Mouse (Mus musculus): Measurements from ENCODE around the gene D17H6S53E. TPM values are rescaled to one million over a fixed set of nuclear protein-coding genes. Genes with fewer than 3 reads are reported as not detected.
A peak's percentile ranks its signal among the peaks of the same experiment; 100 is the strongest.

D17H6S53E gene
- polyA plus RNA-seq, 1 experiment = 4.6 TPM

DNA sequence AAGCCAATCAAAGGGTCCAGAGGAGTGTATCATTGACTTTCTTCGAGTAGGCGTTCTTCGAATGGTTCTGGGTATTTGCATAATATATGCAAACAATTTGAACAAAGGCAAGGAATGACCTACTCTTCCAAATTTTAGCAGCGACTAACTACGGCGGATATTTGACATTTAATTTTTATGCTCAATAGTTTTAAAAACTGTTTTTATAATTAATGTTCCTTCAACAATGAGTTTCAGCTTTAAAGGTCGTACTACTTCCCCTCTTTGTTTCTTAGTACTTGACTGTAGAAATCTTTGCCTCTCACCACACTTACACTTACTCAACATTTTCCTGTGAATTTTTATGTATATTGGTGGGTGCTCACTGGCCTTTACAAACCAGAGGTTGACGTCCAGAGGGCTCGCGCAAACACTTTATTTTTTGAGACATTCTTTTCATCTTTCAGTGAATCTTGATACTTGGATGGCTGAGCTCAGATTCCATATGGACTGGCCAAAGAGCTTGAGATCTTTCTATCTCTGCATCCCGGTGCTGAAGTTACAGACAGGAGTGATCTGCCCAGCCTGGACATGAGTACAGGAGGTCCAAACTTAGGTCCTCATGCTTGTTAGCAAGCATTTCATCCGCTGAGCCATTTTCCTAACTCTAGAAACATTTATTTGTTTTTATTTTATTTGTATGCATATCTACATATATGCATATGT lies 39.4 kb downstream of the D17H6S53E start:
- no peak for TF ChIP-seq CTCF (IDR thresholded peaks at IDR 0.05; ENCODE audit: borderline replicate concordance, extremely low read depth, insufficient read depth, insufficient read length)
- no peak for TF ChIP-seq POLR2A (IDR thresholded peaks at IDR 0.05; ENCODE audit: borderline replicate concordance, extremely low read depth, insufficient read depth, insufficient read length, poor library complexity, severe bottlenecking)
- DNase-seq (ENCODE audit: low read depth) = peak; percentile 30

DNA sequence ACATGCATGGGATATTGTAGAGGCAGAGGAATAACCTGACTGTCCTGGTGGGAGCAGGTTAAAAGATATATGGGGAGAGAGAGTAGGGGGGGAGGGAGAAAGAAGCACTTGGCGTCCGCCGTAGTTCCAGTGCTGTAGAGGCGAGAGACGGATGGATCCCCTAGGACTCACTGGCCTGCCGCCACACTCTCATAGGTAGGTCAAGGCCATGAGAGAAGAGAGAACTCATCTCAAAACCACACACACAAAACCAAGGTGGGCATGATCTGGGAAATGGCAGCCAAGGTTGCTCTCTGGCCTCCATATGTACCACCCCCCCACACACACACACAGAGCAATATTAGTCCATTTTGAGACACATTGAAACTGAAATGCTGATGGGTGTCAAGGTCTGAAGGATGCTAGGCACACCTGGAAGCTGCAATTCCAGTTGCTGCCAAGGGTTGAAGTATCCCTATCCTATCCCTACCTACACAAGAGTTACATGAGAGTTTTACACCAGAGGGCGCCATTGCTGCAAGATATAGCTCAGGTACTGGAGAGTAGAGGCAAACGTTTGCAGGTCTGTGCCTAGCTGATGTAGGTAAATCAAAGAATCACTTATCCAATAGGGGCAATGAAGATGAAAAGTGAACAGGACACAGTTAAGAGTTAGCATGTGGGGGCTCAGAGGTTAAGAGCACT lies 40.3 kb downstream of the D17H6S53E start:
- peak; percentile 54; the same call in 1 of the 2 replicates for TF ChIP-seq CTCF (IDR thresholded peaks at IDR 0.05; ENCODE audit: borderline replicate concordance, extremely low read depth, insufficient read depth, insufficient read length)
- no peak for TF ChIP-seq POLR2A (IDR thresholded peaks at IDR 0.05; ENCODE audit: borderline replicate concordance, extremely low read depth, insufficient read depth, insufficient read length, poor library complexity, severe bottlenecking)
- DNase-seq (ENCODE audit: low read depth) = peak; percentile 89

DNA sequence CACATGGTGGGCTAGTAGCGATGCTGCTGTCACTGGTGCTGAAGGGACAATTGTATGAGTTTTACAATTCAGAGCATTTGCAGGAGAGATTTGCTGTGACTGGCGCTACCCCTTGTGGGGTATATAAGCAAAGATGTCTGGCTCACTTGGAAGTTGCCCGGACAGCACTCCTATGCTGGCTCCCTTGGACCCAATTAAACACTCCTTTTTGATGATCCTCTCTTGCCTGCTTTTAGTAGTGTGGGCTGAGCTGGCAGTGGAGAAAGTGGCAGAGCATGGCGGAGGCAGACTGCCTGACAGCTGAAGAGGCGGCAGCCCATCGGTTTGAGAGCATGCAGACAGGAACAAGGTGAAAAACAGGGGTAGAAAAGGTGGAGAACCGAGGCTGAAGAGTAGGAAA lies 41.6 kb downstream of the D17H6S53E start:
- TF ChIP-seq CTCF (IDR thresholded peaks at IDR 0.05; ENCODE audit: borderline replicate concordance, extremely low read depth, insufficient read depth, insufficient read length) = no peak
- TF ChIP-seq POLR2A (IDR thresholded peaks at IDR 0.05; ENCODE audit: borderline replicate concordance, extremely low read depth, insufficient read depth, insufficient read length, poor library complexity, severe bottlenecking) = no peak
- no peak for DNase-seq (ENCODE audit: low read depth)

GRCm38 (mm10) chr17:35168541-35169207 lies 42.5 kb downstream of the D17H6S53E start:
- DNase-seq (ENCODE audit: low read depth) = peak; percentile 91

DNA sequence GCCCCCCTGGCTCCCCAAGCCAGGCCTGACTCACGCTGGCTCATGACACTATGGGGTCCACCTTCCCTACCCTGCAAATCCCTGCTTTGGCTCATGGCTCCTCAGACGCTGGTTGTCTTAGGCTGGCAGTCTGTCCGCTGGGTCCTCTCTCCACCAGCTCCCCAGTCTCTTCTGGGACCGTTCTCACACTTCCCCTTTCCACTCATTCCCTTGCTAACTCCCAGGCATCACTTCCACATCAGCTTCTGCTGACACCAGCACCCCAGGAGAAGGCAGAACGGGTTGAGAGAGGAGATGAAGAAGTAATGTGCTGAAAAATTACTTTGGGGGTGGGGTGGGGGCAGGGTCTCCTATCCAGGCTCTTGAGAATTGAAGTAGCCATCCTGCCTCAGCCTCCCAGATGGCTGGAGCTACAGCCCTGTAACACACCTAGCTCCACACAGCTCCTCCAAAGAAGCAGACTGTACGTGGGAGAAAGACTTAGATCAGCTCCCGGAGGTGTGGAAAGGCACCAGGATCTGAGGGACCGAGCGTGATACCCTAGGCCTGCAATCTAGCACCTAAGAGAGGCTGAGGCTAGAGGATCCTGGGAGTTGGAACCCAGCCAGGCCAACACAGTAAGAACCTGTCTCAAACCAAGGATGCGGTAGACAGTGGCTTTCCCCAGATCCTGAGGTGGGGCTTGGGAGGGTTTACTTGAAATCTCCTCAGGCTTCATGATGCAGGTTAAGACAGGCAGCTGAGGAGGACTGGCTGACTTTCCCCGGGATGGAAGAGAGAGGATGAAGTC lies 46.5 kb downstream of the D17H6S53E start:
- DNase-seq (ENCODE audit: low read depth) = no peak
- TF ChIP-seq POLR2A (IDR thresholded peaks at IDR 0.05; ENCODE audit: borderline replicate concordance, extremely low read depth, insufficient read depth, insufficient read length, poor library complexity, severe bottlenecking) (no peak), CTCF (IDR thresholded peaks at IDR 0.05; ENCODE audit: borderline replicate concordance, extremely low read depth, insufficient read depth, insufficient read length) (no peak)

More at GRCm38 (mm10) chr17:35168541-35169207, 42.5 kb downstream of the D17H6S53E start:
- peak; percentile 58; the same call in 1 of the 2 replicates for TF ChIP-seq CTCF (IDR thresholded peaks at IDR 0.05; ENCODE audit: borderline replicate concordance, extremely low read depth, insufficient read depth, insufficient read length)
- no peak for TF ChIP-seq POLR2A (IDR thresholded peaks at IDR 0.05; ENCODE audit: borderline replicate concordance, extremely low read depth, insufficient read depth, insufficient read length, poor library complexity, severe bottlenecking)

DNA sequence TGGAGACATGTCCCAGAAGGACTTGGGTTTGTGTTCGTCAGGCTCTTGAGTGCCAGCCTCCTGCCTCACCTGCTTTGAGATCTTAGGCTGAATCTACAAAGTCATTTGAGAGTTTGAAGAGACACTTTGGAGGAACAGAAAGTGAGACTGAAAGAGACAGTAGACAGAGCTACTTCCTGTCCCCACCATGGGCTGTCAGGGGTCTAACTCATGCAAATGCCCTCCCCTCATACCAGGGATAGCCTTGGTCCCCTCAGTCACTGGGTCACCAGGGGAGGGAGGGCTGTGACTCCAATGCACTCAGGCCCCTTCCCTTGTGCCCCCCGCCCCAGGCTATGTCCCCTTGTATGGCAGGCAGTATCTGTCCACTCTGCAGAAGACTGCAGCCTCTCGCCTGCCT lies 47.2 kb downstream of the D17H6S53E start:
- no peak for DNase-seq (ENCODE audit: low read depth)
- no peak for TF ChIP-seq CTCF (IDR thresholded peaks at IDR 0.05; ENCODE audit: borderline replicate concordance, extremely low read depth, insufficient read depth, insufficient read length)
- no peak for TF ChIP-seq POLR2A (IDR thresholded peaks at IDR 0.05; ENCODE audit: borderline replicate concordance, extremely low read depth, insufficient read depth, insufficient read length, poor library complexity, severe bottlenecking)

DNA sequence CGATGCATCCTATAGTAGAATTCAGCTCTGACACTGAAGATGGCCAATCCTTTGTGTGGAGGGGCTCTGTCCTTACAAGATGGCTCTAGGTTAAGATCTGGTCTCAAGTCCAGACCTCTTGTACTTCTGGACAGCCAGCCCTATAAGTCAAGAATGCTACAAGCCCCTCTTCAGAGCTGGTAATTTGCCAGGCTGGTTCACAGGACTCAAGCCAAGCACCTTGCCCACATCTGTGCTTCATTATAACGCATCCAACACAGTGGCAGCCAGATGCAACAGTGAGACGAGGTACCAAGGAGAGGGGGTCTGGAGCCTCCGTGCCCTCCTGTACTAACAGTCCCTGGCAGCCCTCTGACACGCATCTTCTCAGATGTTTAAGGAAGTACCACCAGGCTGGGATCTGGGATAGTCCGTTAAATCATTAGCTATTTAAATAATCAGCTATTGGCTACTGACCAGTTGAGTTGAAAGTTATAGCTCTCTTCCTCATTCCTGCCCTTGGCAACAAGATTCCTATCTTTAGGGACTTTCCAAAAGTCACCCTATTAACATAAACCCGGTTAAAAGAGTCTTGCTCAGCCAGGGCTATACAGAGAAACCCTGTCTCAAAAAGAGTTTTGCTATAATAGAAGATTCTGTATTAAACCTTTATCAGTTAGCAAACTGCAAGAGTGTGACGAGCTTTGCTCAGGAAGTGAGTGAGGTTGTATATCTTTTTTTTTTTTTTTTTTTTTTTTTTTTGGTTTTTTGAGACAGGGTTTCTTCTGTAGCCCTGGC lies 48.2 kb downstream of the D17H6S53E start:
- TF ChIP-seq CTCF (IDR thresholded peaks at IDR 0.05; ENCODE audit: borderline replicate concordance, extremely low read depth, insufficient read depth, insufficient read length) = no peak
- TF ChIP-seq POLR2A (IDR thresholded peaks at IDR 0.05; ENCODE audit: borderline replicate concordance, extremely low read depth, insufficient read depth, insufficient read length, poor library complexity, severe bottlenecking) = no peak
- no peak for DNase-seq (ENCODE audit: low read depth)

GRCm38 (mm10) chr17:35175382-35175781 lies 49.2 kb downstream of the D17H6S53E start:
- no peak for DNase-seq (ENCODE audit: low read depth)

GRCm38 (mm10) chr17:35175968-35176367 lies 49.8 kb downstream of the D17H6S53E start, which contains the start of gene Aif1:
Gene Aif1, minus strand, starts transcription at chr17:35176068.
- DNase-seq (ENCODE audit: low read depth) = no peak
- TF ChIP-seq POLR2A (IDR thresholded peaks at IDR 0.05; ENCODE audit: borderline replicate concordance, extremely low read depth, insufficient read depth, insufficient read length, poor library complexity, severe bottlenecking) = no peak
- TF ChIP-seq CTCF (IDR thresholded peaks at IDR 0.05; ENCODE audit: borderline replicate concordance, extremely low read depth, insufficient read depth, insufficient read length) = no peak

More at GRCm38 (mm10) chr17:35175382-35175781, 49.2 kb downstream of the D17H6S53E start:
- TF ChIP-seq CTCF (IDR thresholded peaks at IDR 0.05; ENCODE audit: borderline replicate concordance, extremely low read depth, insufficient read depth, insufficient read length) (no peak), POLR2A (IDR thresholded peaks at IDR 0.05; ENCODE audit: borderline replicate concordance, extremely low read depth, insufficient read depth, insufficient read length, poor library complexity, severe bottlenecking) (no peak)

Other genes with a start within 250 kb of the D17H6S53E start
- 116 and 135 TPM in 2 replicates for gene Zbtb12, start 246.9 kb upstream of the D17H6S53E start, polyA plus RNA-seq (2012; rRNA removed)
- 0.04 TPM in 1 of 2 replicates, not detected in the other for gene Gm20547, start 244.3 kb upstream of the D17H6S53E start, polyA plus RNA-seq (2012; rRNA removed)
- 1.1 and 2.3 TPM in 2 replicates for gene C2, start 228.1 kb upstream of the D17H6S53E start, polyA plus RNA-seq (2012; rRNA removed)
- gene Ehmt2, start 227.9 kb upstream of the D17H6S53E start, polyA plus RNA-seq (2012; rRNA removed) = 350 and 361 TPM in 2 replicates
- gene Slc44a4, start 211.9 kb upstream of the D17H6S53E start, polyA plus RNA-seq (2012; rRNA removed) = 0.06 and 0.07 TPM in 2 replicates
- 28.0 and 29.6 TPM in 2 replicates for gene Neu1, start 195.1 kb upstream of the D17H6S53E start, polyA plus RNA-seq (2012; rRNA removed)
- 6.3 and 7.1 TPM in 2 replicates for gene Hspa1b, start 167.1 kb upstream of the D17H6S53E start, polyA plus RNA-seq (2012; rRNA removed)
- gene Gm20481, start 156.5 kb upstream of the D17H6S53E start, polyA plus RNA-seq (2012; rRNA removed) = not detected in 2 replicates
- 6.3 and 6.6 TPM in 2 replicates for gene Hspa1a, start 154.2 kb upstream of the D17H6S53E start, polyA plus RNA-seq (2012; rRNA removed)
- gene Hspa1l, start 153.7 kb upstream of the D17H6S53E start, polyA plus RNA-seq (2012; rRNA removed) = 0.14 and 0.40 TPM in 2 replicates
- gene Lsm2, start 144.5 kb upstream of the D17H6S53E start, polyA plus RNA-seq (2012; rRNA removed) = 136 and 185 TPM in 2 replicates
- gene Vars, start 125.4 kb upstream of the D17H6S53E start, polyA plus RNA-seq (2012; rRNA removed) = 99.2 and 119 TPM in 2 replicates
- 0.49 and 0.71 TPM in 2 replicates for gene Vwa7, start 109.8 kb upstream of the D17H6S53E start, polyA plus RNA-seq (2012; rRNA removed)
- gene Sapcd1, start 98.4 kb upstream of the D17H6S53E start, polyA plus RNA-seq (2012; rRNA removed) = 4.0 and 6.5 TPM in 2 replicates
- gene Msh5, start 79.6 kb upstream of the D17H6S53E start, polyA plus RNA-seq (2012; rRNA removed) = 4.2 and 6.4 TPM in 2 replicates
- 69.6 and 89.8 TPM in 2 replicates for gene Clic1, start 76.4 kb upstream of the D17H6S53E start, polyA plus RNA-seq (2012; rRNA removed)
- gene Ddah2, start 67.3 kb upstream of the D17H6S53E start, polyA plus RNA-seq (2012; rRNA removed) = 322 and 438 TPM in 2 replicates
- gene Ly6g6c, start 61.0 kb upstream of the D17H6S53E start, polyA plus RNA-seq (2012; rRNA removed) = 0.42 and 0.50 TPM in 2 replicates
- gene Mpig6b, start 60.2 kb upstream of the D17H6S53E start, polyA plus RNA-seq (2012; rRNA removed) = 0.30 and 0.35 TPM in 2 replicates
- gene Ly6g6e, start 49.5 kb upstream of the D17H6S53E start, polyA plus RNA-seq (2012; rRNA removed) = 1.2 and 12.4 TPM in 2 replicates
- 1.8 and 2.7 TPM in 2 replicates for gene Ly6g6d, start 48.3 kb upstream of the D17H6S53E start, polyA plus RNA-seq (2012; rRNA removed)
- gene Ly6g6f, start 40.8 kb upstream of the D17H6S53E start, polyA plus RNA-seq (2012; rRNA removed) = 0.15 and 0.30 TPM in 2 replicates
- gene Abhd16a, start 37.1 kb upstream of the D17H6S53E start, polyA plus RNA-seq (2012; rRNA removed) = 91.0 and 135 TPM in 2 replicates
- not detected in 2 replicates for gene Ly6g5c, start 18.1 kb upstream of the D17H6S53E start, polyA plus RNA-seq (2012; rRNA removed)
- gene Ly6g5b, start 10.9 kb upstream of the D17H6S53E start, polyA plus RNA-seq (2012; rRNA removed) = 3.1 and 3.4 TPM in 2 replicates
- 21.4 and 25.3 TPM in 2 replicates for gene Gpank1, start 4.9 kb upstream of the D17H6S53E start, polyA plus RNA-seq (2012; rRNA removed)
- 243 and 257 TPM in 2 replicates for gene Csnk2b, start 4.3 kb upstream of the D17H6S53E start, polyA plus RNA-seq (2012; rRNA removed)
- 0.93 and 1.1 TPM in 2 replicates for gene Apom, start 5.7 kb downstream of the D17H6S53E start, polyA plus RNA-seq (2012; rRNA removed)
- gene Bag6, start 8.8 kb downstream of the D17H6S53E start, polyA plus RNA-seq (2012; rRNA removed) = 378 and 427 TPM in 2 replicates
- 367 and 409 TPM in 2 replicates for gene Prrc2a, start 38.5 kb downstream of the D17H6S53E start, polyA plus RNA-seq (2012; rRNA removed)
- 1.6 and 2.2 TPM in 2 replicates for gene Aif1, start 49.7 kb downstream of the D17H6S53E start, polyA plus RNA-seq (2012; rRNA removed)
- gene Lst1, start 62.1 kb downstream of the D17H6S53E start, polyA plus RNA-seq (2012; rRNA removed) = 8.2 and 11.8 TPM in 2 replicates
- 0.58 and 1.1 TPM in 2 replicates for gene Ltb, start 68.1 kb downstream of the D17H6S53E start, polyA plus RNA-seq (2012; rRNA removed)
- gene Tnf, start 75.6 kb downstream of the D17H6S53E start, polyA plus RNA-seq (2012; rRNA removed) = 0.15 and 0.21 TPM in 2 replicates
- gene Lta, start 79.0 kb downstream of the D17H6S53E start, polyA plus RNA-seq (2012; rRNA removed) = 0.27 and 0.29 TPM in 2 replicates
- not detected in 2 replicates for gene Gm16181, start 94.5 kb downstream of the D17H6S53E start, polyA plus RNA-seq (2012; rRNA removed)
- 72.5 and 74.9 TPM in 2 replicates for gene Atp6v1g2, start 107.3 kb downstream of the D17H6S53E start, polyA plus RNA-seq (2012; rRNA removed)
- 13.4 and 17.3 TPM in 2 replicates for gene Nfkbil1, start 109.4 kb downstream of the D17H6S53E start, polyA plus RNA-seq (2012; rRNA removed)
- gene Ddx39b, start 115.4 kb downstream of the D17H6S53E start, polyA plus RNA-seq (2012; rRNA removed) = 887 and 1,110 TPM in 2 replicates
- 37.1 and 39.5 TPM in 2 replicates for gene H2-D1, start 136.4 kb downstream of the D17H6S53E start, polyA plus RNA-seq (2012; rRNA removed)
- gene H2-Q1, start 194.0 kb downstream of the D17H6S53E start, polyA plus RNA-seq (2012; rRNA removed) = 0.10 TPM in 2 replicates
- 0.97 and 1.4 TPM in 2 replicates for gene H2-Q2, start 215.9 kb downstream of the D17H6S53E start, polyA plus RNA-seq (2012; rRNA removed)